In the genomic region with DNA sequence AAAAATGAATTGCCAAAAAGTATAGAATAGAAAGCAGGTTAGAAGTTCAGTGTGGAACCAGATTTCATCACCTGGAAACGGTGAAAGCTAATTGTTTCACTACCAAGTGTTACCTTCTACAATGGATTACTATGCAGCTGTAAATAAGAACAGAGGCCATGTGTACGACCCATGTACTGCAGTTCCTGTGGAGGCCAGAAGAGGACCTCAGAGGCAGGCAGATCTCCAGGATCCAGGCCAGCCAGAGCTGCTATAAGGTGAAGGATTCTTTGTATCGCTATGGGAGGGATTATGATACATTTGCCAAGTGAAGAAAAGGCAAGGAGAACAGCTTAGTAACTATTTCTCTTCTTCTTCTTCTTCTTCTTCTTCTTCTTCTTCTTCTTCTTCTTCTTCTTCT, we compare ENCODE assay signal across 25 mouse cellular contexts.
"Had no signal": no experiment of that assay in that cellular context is flagged by ENCODE, and none has a peak within 500 bp of the region (broad histone marks: within the 10 kb centered on the region; RNA-seq: fewer than 3 reads in every experiment).

No protein-coding gene starts in this region.

- H3K36me3 ChIP-seq: heart, embryonic 13.5 days; heart, embryonic 15.5 days; hindbrain, embryonic 13.5 days; hindbrain, embryonic 15.5 days; kidney, embryonic 15.5 days; limb, embryonic 10.5 days; limb, embryonic 12.5 days; liver, embryonic 13.5 days had no signal

- DNase-seq: gastrocnemius, postnatal 14 days; gastrocnemius, postnatal 36 days; heart, adult 11 months; heart, adult 2 months; heart, postnatal 14 days; heart, postnatal 36 days; kidney, adult 11 months; kidney, adult 2 months; kidney, adult 9 months; kidney, postnatal 14 days; kidney, postnatal 36 days; layer of hippocampus, adult 9-11 months; liver; liver, embryonic 13.5 days had no signal

- H3K27ac ChIP-seq: heart, adult 2 months; heart, embryonic 13.5 days; heart, embryonic 15.5 days; hindbrain, embryonic 13.5 days; hindbrain, embryonic 15.5 days; hindbrain, postnatal 0 days; kidney, embryonic 15.5 days; kidney, postnatal 0 days; left cerebral cortex, adult 2 months; limb, embryonic 10.5 days; limb, embryonic 12.5 days; liver, embryonic 13.5 days had no signal

- H3K9me3 ChIP-seq: heart, embryonic 13.5 days; heart, embryonic 15.5 days; hindbrain, embryonic 13.5 days; hindbrain, embryonic 15.5 days; kidney, embryonic 15.5 days; limb, embryonic 10.5 days; limb, embryonic 12.5 days; liver, embryonic 13.5 days had no signal

- H3K4me1 ChIP-seq: liver, embryonic 13.5 days had no signal

- H3K9ac ChIP-seq: heart, embryonic 13.5 days; heart, embryonic 15.5 days; hindbrain, embryonic 13.5 days; hindbrain, embryonic 15.5 days; kidney, embryonic 15.5 days; limb, embryonic 12.5 days; liver, embryonic 13.5 days had no signal

- H3K27me3 ChIP-seq: heart, embryonic 13.5 days; hindbrain, embryonic 13.5 days; hindbrain, embryonic 15.5 days; kidney, embryonic 15.5 days; liver, embryonic 13.5 days had no signal

- ATAC-seq: hindbrain, postnatal 0 days; intestine, embryonic 16.5 days had no signal

- H3K4me3 ChIP-seq: heart, adult 2 months; heart, embryonic 13.5 days; heart, embryonic 15.5 days; hindbrain, embryonic 13.5 days; hindbrain, embryonic 15.5 days; kidney, embryonic 15.5 days; left cerebral cortex, adult 2 months; limb, embryonic 10.5 days; limb, embryonic 12.5 days; liver, embryonic 13.5 days had no signal
